Mouse (Mus musculus) brain, embryonic 14.5 days (tissue): Measurements from ENCODE around the gene Slc25a45. TPM values are rescaled to one million over a fixed set of nuclear protein-coding genes. Genes with fewer than 3 reads are reported as not detected.

Experiments used
- DNase-seq: peaks from one replicate; pipeline ENCODE4 v3.0.0-alpha.2; 2011; ENCODE audit warnings: low read depth
- CTCF ChIP-seq: fragments of 200-500 bp; IDR thresholded peaks from 2 replicates; pipeline ENCODE4 v1.5.1; 2012; ENCODE audit warnings: inconsistent platforms, mild to moderate bottlenecking, moderate library complexity, borderline replicate concordance; ENCODE audit not compliant: insufficient read depth, insufficient read length; ENCODE audit errors: extremely low read depth
- POLR2A ChIP-seq: fragments of 200-500 bp; IDR thresholded peaks from 2 replicates; pipeline ENCODE4 v1.6.1; 2012; ENCODE audit warnings: mild to moderate bottlenecking, inconsistent platforms, borderline replicate concordance; ENCODE audit not compliant: poor library complexity, insufficient read depth, insufficient read length, severe bottlenecking; ENCODE audit errors: extremely low read depth
- polyA plus RNA-seq: library from polyadenylated mRNA; depleted of rRNA; stranded (reverse); fragments of >200 nt; gene quantifications from 2 replicates; pipeline ENCODE4 v1.2.3, GENCODE M21; 2012; rRNA removed

Gene Slc25a45
- polyA plus RNA-seq, 1 experiment, result 2.6 TPM

DNA sequence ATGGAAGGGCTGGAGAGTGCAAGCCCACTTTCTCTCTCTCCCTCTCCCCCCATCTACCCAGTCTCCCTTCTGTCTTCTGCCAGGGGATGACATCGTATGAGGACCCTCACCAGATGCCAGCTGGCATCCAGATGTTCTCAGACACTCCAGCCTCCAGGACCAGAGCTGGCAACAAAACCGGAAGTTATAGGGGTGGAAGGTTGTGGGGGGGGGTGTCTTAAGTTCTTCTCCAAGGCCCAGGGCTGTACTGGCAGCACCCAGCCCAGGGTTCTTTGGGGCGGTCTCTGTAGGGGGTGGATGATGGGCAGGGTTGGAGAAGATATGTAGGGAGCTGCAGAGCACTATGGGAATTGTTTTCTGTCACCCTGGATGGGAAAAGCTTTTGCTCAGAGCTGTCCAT lies 50.9 kb downstream of the Slc25a45 start:
- no peak for DNase-seq
- TF ChIP-seq POLR2A, result no peak
- no peak for TF ChIP-seq CTCF

- no peak for TF ChIP-seq CTCF
- TF ChIP-seq POLR2A, result no peak
- peak; percentile 65 for DNase-seq
Measured at GRCm38 (mm10) chr19:5929634-5930596, 52.3 kb downstream of the Slc25a45 start.

- no peak for TF ChIP-seq POLR2A
- no peak for TF ChIP-seq CTCF
- DNase-seq, result no peak
Measured at GRCm38 (mm10) chr19:5935266-5935665, 57.7 kb downstream of the Slc25a45 start.

Other genes starting within 250 kb of the Slc25a45 start
- gene Rela, start 240.3 kb upstream of the Slc25a45 start, polyA plus RNA-seq, result 44.7 and 47.0 TPM in 2 replicates
- gene Sipa1, start 214.1 kb upstream of the Slc25a45 start, polyA plus RNA-seq, result 30.8 and 32.5 TPM in 2 replicates
- gene Map3k11, start 189.1 kb upstream of the Slc25a45 start, polyA plus RNA-seq, result 21.6 and 22.9 TPM in 2 replicates
- 95.9 and 120 TPM in 2 replicates for gene Pcnx3, start 188.9 kb upstream of the Slc25a45 start, polyA plus RNA-seq
- gene Kcnk7, start 173.4 kb upstream of the Slc25a45 start, polyA plus RNA-seq, result 0.13 TPM in 1 of 2 replicates, not detected in the other
- gene Ehbp1l1, start 151.5 kb upstream of the Slc25a45 start, polyA plus RNA-seq, result 18.3 and 20.4 TPM in 2 replicates
- 258 and 404 TPM in 2 replicates for gene Fam89b, start 148.2 kb upstream of the Slc25a45 start, polyA plus RNA-seq
- 52.1 and 70.3 TPM in 2 replicates for gene Ltbp3, start 136.9 kb upstream of the Slc25a45 start, polyA plus RNA-seq
- gene Scyl1, start 106.4 kb upstream of the Slc25a45 start, polyA plus RNA-seq, result 130 and 153 TPM in 2 replicates
- gene Frmd8, start 2.5 kb upstream of the Slc25a45 start, polyA plus RNA-seq, result 18.9 and 21.3 TPM in 2 replicates
- gene Tigd3, start 16.3 kb downstream of the Slc25a45 start, polyA plus RNA-seq, result 15.2 and 15.5 TPM in 2 replicates
- gene Dpf2, start 35.2 kb downstream of the Slc25a45 start, polyA plus RNA-seq, result 180 and 231 TPM in 2 replicates
- gene Cdc42ep2, start 47.0 kb downstream of the Slc25a45 start, polyA plus RNA-seq, result 11.7 and 13.7 TPM in 2 replicates
- gene Pola2, start 86.4 kb downstream of the Slc25a45 start, polyA plus RNA-seq, result 33.8 and 56.9 TPM in 2 replicates
- not detected in 2 replicates for gene Slc22a20, start 108.3 kb downstream of the Slc25a45 start, polyA plus RNA-seq
- gene Capn1, start 138.1 kb downstream of the Slc25a45 start, polyA plus RNA-seq, result 5.2 and 7.6 TPM in 2 replicates
- gene Syvn1, start 168.8 kb downstream of the Slc25a45 start, polyA plus RNA-seq, result 24.6 and 38.8 TPM in 2 replicates
- gene Mrpl49, start 180.0 kb downstream of the Slc25a45 start, polyA plus RNA-seq, result 46.3 and 50.4 TPM in 2 replicates
- 1,255 and 1,497 TPM in 2 replicates for gene Fau, start 180.0 kb downstream of the Slc25a45 start, polyA plus RNA-seq
- gene Znhit2, start 183.4 kb downstream of the Slc25a45 start, polyA plus RNA-seq, result 36.0 and 46.5 TPM in 2 replicates
- 76.1 and 100 TPM in 2 replicates for gene Tm7sf2, start 190.6 kb downstream of the Slc25a45 start, polyA plus RNA-seq
- gene Vps51, start 199.4 kb downstream of the Slc25a45 start, polyA plus RNA-seq, result 95.4 and 109 TPM in 2 replicates
- not detected in 2 replicates for gene Tmem262, start 202.2 kb downstream of the Slc25a45 start, polyA plus RNA-seq
- gene Gm28374, start 204.4 kb downstream of the Slc25a45 start, polyA plus RNA-seq, result 2.5 and 3.1 TPM in 2 replicates
- 103 and 127 TPM in 2 replicates for gene Zfpl1, start 207.1 kb downstream of the Slc25a45 start, polyA plus RNA-seq
- 9.7 and 16.3 TPM in 2 replicates for gene Cdca5, start 207.2 kb downstream of the Slc25a45 start, polyA plus RNA-seq
- gene AC131692.1, start 216.6 kb downstream of the Slc25a45 start, polyA plus RNA-seq, result 0.15 and 0.25 TPM in 2 replicates
- gene Naaladl1, start 228.0 kb downstream of the Slc25a45 start, polyA plus RNA-seq, result 1.1 and 2.0 TPM in 2 replicates
- gene Sac3d1, start 240.8 kb downstream of the Slc25a45 start, polyA plus RNA-seq, result 47.3 and 66.2 TPM in 2 replicates